Mouse (Mus musculus) stomach, embryonic 14.5 days (tissue): ENCODE data around the gene Unc45b. TPM values are rescaled to one million over a fixed set of nuclear protein-coding genes. Genes with fewer than 3 reads are reported as not detected.

Experiments
- ATAC-seq: fragments of 200-750 bp; cut with Nextera tagmentation; 2 replicates; pipeline ENCODE4 v1.8.0; 2017; ENCODE audit warnings: low read depth, moderate TSS enrichment; ENCODE audit not compliant: insufficient number of reproducible peaks, insufficient read depth, low FRiP score
- H3K27ac ChIP-seq: fragments of 300-500 bp; sonication (generic); 2 replicates; pipeline ENCODE4 v1.5.1; 2014; ENCODE audit warnings: mild to moderate bottlenecking, low read length, moderate library complexity, mixed read lengths
- H3K27me3 ChIP-seq: fragments of 300-500 bp; sonication (generic); 2 replicates; pipeline ENCODE4 v1.6.1; 2014; ENCODE audit warnings: low read length, control low read depth, mixed read lengths; ENCODE audit not compliant: control insufficient read depth, insufficient read depth
- H3K36me3 ChIP-seq: fragments of 300-500 bp; sonication (generic); 2 replicates; pipeline ENCODE4 v1.6.1; 2014; ENCODE audit warnings: mild to moderate bottlenecking, control low read depth, low read length, moderate library complexity, mixed read lengths; ENCODE audit not compliant: control insufficient read depth, insufficient read depth
- H3K4me1 ChIP-seq: fragments of 300-500 bp; sonication (generic); 2 replicates; pipeline ENCODE4 v1.6.1; 2014; ENCODE audit warnings: low read length, control low read depth, mixed read lengths; ENCODE audit not compliant: control insufficient read depth, insufficient read depth
- H3K4me2 ChIP-seq: fragments of 300-500 bp; sonication (generic); replicated peaks from 2 replicates; pipeline ENCODE4 v1.6.1; 2014; ENCODE audit warnings: low read depth, low read length, control low read depth
- H3K4me3 ChIP-seq: fragments of 300-500 bp; sonication (generic); 2 replicates; pipeline ENCODE4 v1.5.1; 2014; ENCODE audit warnings: low read depth, low read length, control low read depth
- H3K9ac ChIP-seq: fragments of 300-500 bp; sonication (generic); replicated peaks from 2 replicates; pipeline ENCODE4 v1.6.1; 2014; ENCODE audit warnings: low read depth, mild to moderate bottlenecking, control low read depth, low read length, moderate library complexity, mixed read lengths
- H3K9me3 ChIP-seq: fragments of 300-500 bp; sonication (generic); 2 replicates; pipeline ENCODE4 v1.6.1; 2016; ENCODE audit warnings: low read depth, low read length, control low read depth; ENCODE audit not compliant: control insufficient read depth
- WGBS: fragments of 180-500 bp; shearing (Covaris S2); extraction: QIAGEN DNeasy Blood & Tissue Kit; methylation state at CpG from one replicate; pipeline ENCODE4 v1.1.7; 2014; 5-methylcytosine and 5-hydroxymethylcytosine counted together
- polyA plus RNA-seq: library from polyadenylated mRNA; unstranded; fragments of >200 nt; fragmentation: Nextera tagmentation; extraction: Ambion mirVana; gene quantifications from 2 replicates; pipeline ENCODE4 v1.2.1, GENCODE M21; 2014

Gene Unc45b
- polyA plus RNA-seq, result 1.6 and 1.8 TPM in 2 replicates

DNA sequence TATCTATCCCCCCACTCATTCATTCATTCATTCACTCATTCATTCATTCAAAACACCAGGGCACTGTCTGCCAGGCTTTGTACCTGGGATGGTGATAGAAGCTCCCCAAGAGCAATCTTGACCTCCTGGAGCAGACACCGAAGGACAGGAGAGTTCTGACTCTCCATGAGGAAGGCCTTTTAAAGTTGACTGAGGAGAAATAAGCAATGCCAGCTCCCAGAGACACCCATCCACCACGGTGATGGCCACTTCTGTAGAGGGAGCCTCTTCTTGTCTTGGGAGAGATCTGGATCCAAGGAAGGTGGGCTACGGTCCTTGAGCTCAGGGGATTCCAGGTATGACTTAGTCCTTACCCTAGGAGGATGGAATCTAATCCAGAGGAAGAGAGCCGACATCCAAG lies at the start of gene Unc45b:
Gene Unc45b, plus strand, starts transcription at position 301 of the 400 bp plus-strand sequence.
- Histone ChIP-seq H3K4me2 (no peak within 1 kb of the TSS), H3K27ac (no peak within 1 kb of the TSS), H3K4me3 (no peak within 1 kb of the TSS), H3K4me1 (peaks cover 7% of the 10 kb centered on the region; the same call in 1 of the 2 replicates), H3K9ac (no peak within 1 kb of the TSS), H3K36me3 (peaks cover 6% of the 10 kb centered on the region), H3K27me3 (no peaks in the 10 kb centered on the region), H3K9me3 (no peaks in the 10 kb centered on the region)
- 86% methylated on average over 4 of the region's 4 CpGs for WGBS
- no peak for ATAC-seq

DNA sequence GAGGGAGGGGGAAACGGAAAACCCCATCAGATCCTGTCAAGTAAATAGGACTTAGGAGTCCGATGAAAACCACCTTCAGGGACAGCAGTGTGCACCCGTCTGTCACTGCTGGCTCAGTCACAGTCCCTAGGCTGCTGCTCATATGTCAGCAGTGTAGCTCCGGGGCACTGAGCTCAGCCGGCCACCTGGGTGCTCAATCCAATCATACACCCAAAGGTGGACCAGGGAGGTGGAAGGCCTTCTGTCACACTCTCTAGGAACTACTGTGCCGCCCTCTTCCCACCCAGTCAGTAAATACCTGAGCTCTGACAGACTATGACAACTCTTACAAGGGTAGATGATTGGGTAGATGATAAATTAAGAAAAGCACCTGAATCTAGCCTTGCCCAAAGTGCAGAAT lies 49.6 kb upstream of the Unc45b start:
- no peak for ATAC-seq
- H3K27ac ChIP-seq, result no peak overlapping the region

DNA sequence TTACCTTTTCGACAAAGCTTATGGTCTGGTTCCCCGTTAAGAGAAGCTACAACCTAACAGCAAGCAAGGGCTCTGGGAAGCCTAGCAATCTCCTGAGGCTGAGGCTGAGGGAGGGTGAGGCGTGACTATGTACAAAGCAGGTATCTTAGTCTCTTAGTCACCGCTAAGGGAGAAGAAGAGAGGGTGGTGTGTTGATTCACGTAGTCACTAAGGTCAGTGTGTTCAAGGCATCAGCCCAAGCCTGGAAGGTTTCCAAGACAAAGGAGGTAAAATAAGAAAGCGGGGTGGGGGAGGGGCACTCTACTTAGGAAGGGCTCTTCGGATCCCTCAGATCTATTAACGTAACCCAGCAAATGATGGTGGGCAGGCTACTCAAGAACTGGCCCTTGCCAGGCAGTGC lies 48.8 kb upstream of the Unc45b start:
- ATAC-seq, result peak; percentile 83; the same call in 1 of the 2 replicates

More for the DNA sequence above, 49.6 kb upstream of the Unc45b start:
- Histone ChIP-seq H3K27me3 (no peaks in the 10 kb centered on the region), H3K36me3 (no peaks in the 10 kb centered on the region), H3K9me3 (no peaks in the 10 kb centered on the region), H3K4me2 (no peak overlapping the region), H3K9ac (no peak overlapping the region), H3K4me1 (0 out of 2 replicates have a peak, but pooled peaks cover 3% of the 10 kb centered on the region), H3K4me3 (no peak overlapping the region)
- 88% methylated on average over 6 of the region's 6 CpGs for WGBS

DNA sequence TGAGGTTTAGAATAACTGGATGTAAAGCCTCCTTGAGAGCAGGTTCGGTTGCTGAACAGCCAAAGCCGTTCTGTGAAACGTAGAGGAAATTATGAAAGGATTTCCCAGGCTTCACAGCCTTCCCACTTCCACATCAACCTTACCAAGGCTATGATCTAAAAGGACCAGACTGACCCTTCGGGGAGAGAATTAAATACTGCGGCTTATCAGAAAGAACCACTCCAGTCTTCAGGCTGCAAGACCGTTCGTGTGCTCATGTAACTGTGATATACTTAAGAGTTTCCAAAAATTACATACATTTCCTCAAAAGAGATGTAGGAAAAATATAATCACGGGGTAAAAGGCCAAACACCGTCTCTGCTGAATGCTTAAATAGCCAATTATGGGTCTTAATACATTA lies 47.7 kb upstream of the Unc45b start:
- H3K4me1 ChIP-seq, result 0 out of 2 replicates have a peak, but pooled peaks cover 3% of the 10 kb centered on the region
- ATAC-seq, result no peak
- H3K36me3 ChIP-seq, result no peaks in the 10 kb centered on the region
- no peak overlapping the region for H3K4me3 ChIP-seq
- H3K9ac ChIP-seq, result no peak overlapping the region
- WGBS, result 77% methylated on average over 9 of the region's 9 CpGs
- H3K27me3 ChIP-seq, result no peaks in the 10 kb centered on the region
- H3K4me2 ChIP-seq, result no peak overlapping the region
- no peaks in the 10 kb centered on the region for H3K9me3 ChIP-seq
- H3K27ac ChIP-seq, result no peak overlapping the region

More for the DNA sequence above, 48.8 kb upstream of the Unc45b start:
- Histone ChIP-seq H3K4me2 (no peak overlapping the region), H3K4me3 (no peak overlapping the region), H3K9me3 (no peaks in the 10 kb centered on the region), H3K36me3 (no peaks in the 10 kb centered on the region), H3K27me3 (no peaks in the 10 kb centered on the region), H3K27ac (no peak overlapping the region), H3K9ac (no peak overlapping the region), H3K4me1 (0 out of 2 replicates have a peak, but pooled peaks cover 3% of the 10 kb centered on the region)
- 62% methylated on average over 8 of the region's 8 CpGs for WGBS

DNA sequence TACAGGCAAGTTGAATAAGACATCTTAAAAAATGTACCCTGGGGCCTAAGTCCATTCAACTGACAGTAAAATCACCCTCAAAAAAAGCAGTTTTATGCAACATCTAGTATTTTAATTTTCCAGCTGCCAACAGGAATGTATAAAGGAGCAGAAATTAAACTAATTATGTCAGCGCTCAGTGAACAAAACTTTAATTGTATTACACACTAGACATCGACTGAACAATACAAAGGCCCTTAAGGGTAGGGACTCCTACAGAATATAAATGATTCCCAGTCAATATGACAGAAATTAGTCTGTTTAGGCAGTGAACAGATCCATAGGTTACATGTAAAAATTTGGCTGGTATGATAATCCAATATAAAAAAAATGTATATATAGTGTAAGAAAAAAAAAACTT lies 47.3 kb upstream of the Unc45b start:
- H3K9me3 ChIP-seq, result no peaks in the 10 kb centered on the region
- H3K4me1 ChIP-seq, result 0 out of 2 replicates have a peak, but pooled peaks cover 3% of the 10 kb centered on the region
- H3K9ac ChIP-seq, result no peak overlapping the region
- no peaks in the 10 kb centered on the region for H3K36me3 ChIP-seq
- no peaks in the 10 kb centered on the region for H3K27me3 ChIP-seq
- no peak overlapping the region for H3K27ac ChIP-seq
- H3K4me2 ChIP-seq, result no peak overlapping the region
- WGBS, result 84% methylated on average over 2 of the region's 2 CpGs
- no peak for ATAC-seq
- no peak overlapping the region for H3K4me3 ChIP-seq

DNA sequence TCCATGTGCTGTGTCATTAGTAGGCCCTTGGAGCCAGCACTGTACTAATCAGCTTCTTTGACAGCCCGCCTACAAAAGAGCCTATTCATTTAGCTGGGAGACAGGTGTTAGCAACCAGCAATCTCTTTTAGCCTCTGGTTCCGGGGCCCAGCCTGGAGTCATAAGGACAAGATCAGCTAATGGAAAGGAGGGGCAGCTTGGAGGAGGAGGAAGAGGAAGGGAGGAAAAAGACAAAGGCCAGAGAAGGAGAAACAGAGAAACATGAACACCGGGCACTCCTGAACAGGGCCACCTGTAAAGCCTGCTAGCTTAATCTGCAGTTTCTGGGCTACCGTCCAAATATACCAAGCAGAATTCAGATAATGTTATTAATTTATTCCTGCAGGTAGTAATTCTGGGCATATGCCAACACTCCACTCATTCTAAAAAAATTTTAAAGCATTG lies 46.8 kb upstream of the Unc45b start:
- Histone ChIP-seq H3K4me2 (no peak overlapping the region), H3K9ac (no peak overlapping the region), H3K36me3 (no peaks in the 10 kb centered on the region), H3K4me1 (0 out of 2 replicates have a peak, but pooled peaks cover 3% of the 10 kb centered on the region), H3K27ac (no peak overlapping the region), H3K27me3 (no peaks in the 10 kb centered on the region), H3K9me3 (no peaks in the 10 kb centered on the region), H3K4me3 (no peak overlapping the region)
- WGBS, result 42% methylated on average over 4 of the region's 4 CpGs
- no peak for ATAC-seq

DNA sequence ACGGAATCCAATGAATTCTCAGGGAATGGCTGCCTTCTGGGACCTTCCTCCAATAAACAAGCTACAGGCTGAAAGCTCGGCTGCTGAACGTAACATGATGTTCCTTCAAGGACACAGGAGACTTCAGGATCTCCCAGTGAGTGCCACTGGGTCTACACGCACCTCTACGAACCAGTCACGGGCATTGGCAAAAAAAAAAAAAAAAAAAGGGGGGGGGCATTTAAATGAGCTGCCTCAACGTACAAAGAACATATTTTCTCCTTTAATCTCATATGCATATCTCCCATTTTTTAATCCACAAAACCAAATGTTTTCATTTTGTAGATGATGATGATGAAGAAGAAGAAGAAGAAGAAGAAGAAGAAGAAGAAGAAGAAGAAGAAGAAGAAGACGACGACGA lies 44.4 kb upstream of the Unc45b start:
- 86% methylated on average over 10 of the region's 10 CpGs for WGBS
- Histone ChIP-seq H3K36me3 (no peaks in the 10 kb centered on the region), H3K4me3 (no peak overlapping the region), H3K4me2 (no peak overlapping the region), H3K9ac (no peak overlapping the region), H3K9me3 (no peaks in the 10 kb centered on the region), H3K4me1 (0 out of 2 replicates have a peak, but pooled peaks cover 3% of the 10 kb centered on the region), H3K27me3 (no peaks in the 10 kb centered on the region), H3K27ac (no peak overlapping the region)
- ATAC-seq, result no peak

DNA sequence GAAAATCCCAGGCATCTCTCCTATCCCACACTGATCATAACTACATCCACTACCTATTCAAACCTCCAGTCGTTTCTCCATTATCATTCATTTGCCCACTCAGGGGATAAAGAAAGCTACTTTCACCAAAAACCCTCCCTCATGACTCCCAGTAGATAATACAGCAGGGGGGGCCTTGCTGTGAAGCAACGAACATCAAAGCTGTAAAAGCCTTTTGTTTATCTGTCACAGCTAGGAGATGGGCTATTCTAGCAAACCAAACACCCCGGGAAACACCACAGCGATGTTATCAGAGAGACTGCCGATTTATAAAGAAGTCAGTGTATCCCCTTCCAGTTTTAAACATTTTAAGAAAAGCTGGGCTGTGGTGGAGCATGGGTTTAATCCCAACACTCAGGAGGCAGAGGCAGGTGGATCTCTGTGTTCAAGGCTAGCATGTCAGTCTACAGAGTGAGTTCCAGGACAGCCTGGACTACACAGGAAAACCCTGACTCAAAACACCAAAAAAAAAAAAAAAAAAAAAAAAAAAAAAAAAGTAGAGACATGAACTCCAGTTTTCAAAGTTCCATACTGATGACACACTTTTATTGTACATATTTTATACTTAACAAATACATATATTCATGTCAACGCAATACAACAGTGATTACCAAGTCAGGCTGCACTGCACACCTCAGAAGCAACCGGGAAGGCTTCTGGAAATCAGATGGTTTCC lies 43.3 kb upstream of the Unc45b start:
- Histone ChIP-seq H3K4me1 (no peaks in the 10 kb centered on the region), H3K27me3 (no peaks in the 10 kb centered on the region), H3K36me3 (no peaks in the 10 kb centered on the region), H3K9ac (no peak overlapping the region), H3K4me3 (no peak overlapping the region), H3K27ac (no peak overlapping the region), H3K4me2 (no peak overlapping the region), H3K9me3 (no peaks in the 10 kb centered on the region)
- no peak for ATAC-seq
- WGBS, result 33% methylated on average over 7 of the region's 7 CpGs
